Comparison of ENCODE assay signal across 26 mouse cellular contexts in the genomic region with DNA sequence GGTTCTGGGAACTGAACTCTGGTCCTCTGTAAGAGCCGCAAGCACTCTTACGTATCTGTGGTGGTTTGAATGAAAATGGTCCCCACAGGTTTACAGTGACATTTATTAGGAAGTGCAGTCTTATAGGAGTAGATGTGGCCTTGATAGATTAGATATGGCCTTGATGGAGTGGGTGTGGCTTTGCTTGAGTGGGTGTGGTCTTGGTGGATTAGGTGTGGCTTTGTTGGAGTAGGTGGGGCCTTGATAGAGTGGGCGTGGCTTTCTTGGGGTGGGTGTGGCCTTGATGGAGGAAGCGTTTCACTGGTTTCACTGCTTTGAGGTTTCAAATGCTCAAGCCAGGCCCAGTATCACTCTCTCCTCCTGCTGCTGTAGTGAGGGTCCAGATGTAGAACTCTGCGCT. TPM values are rescaled to one million over a fixed set of nuclear protein-coding genes. Genes with fewer than 3 reads are reported as not detected.
A peak's percentile ranks its signal among the peaks of the same experiment; 100 is the strongest.
DNase-seq lines count a peak whose midpoint lies in the region; ATAC-seq and TF ChIP-seq lines count a peak whose summit lies in the region.
"Had no signal": no experiment of that assay in that cellular context is flagged by ENCODE, and none has a peak within 500 bp of the region (broad histone marks: within the 10 kb centered on the region; RNA-seq: fewer than 3 reads in every experiment).

No protein-coding gene starts in this region.

- TF ChIP-seq EP300 in liver, postnatal 0 days (IDR thresholded peaks at IDR 0.05; ENCODE audit: low read depth) = no peak
- no peak for TF ChIP-seq EP300 in CH12.LX (IDR thresholded peaks at IDR 0.05; ENCODE audit: low read length)

- no peak for ATAC-seq in liver, embryonic 11.5 days (replicated peaks; ENCODE audit: low FRiP score)
- ATAC-seq in liver, postnatal 0 days = no peak
- ATAC-seq in cerebellum, adult (ENCODE audit: insufficient number of reproducible peaks, low FRiP score, low TSS enrichment) = no peak
- ATAC-seq: forebrain, postnatal 0 days; inflammation-experienced regulatory T-cells, adult 6 months; midbrain, embryonic 13.5 days had no signal

- H3K4me2 ChIP-seq in liver, embryonic 11.5 days = no peak overlapping the region
- no peak overlapping the region for H3K4me2 ChIP-seq in liver, postnatal 0 days (ENCODE audit: low read depth, low read length)
- no peak overlapping the region for H3K4me2 ChIP-seq in CH12.LX (ENCODE audit: insufficient read depth, low read depth, poor library complexity, severe bottlenecking)
- H3K4me2 ChIP-seq: heart, embryonic 15.5 days; hindbrain, embryonic 13.5 days; limb, embryonic 12.5 days; midbrain, embryonic 13.5 days had no signal

- H3K4me1 ChIP-seq in liver, embryonic 11.5 days (replicated peaks; ENCODE audit: control insufficient read depth, insufficient read depth, low read length) = no peaks in the 10 kb centered on the region
- peaks cover 3% of the 10 kb centered on the region; the same call in 1 of the 2 replicates for H3K4me1 ChIP-seq in liver, postnatal 0 days (ENCODE audit: insufficient read depth)
- 0 out of 4 replicates have a peak, but pooled peaks cover 0 to 2% of the 10 kb centered on the region in 2 experiments for H3K4me1 ChIP-seq in CH12.LX (ENCODE audit: control insufficient read depth in 1 of 2, insufficient read depth in 2 of 2)
- H3K4me1 ChIP-seq: midbrain, embryonic 13.5 days had no signal

- dilution Hi-C loops in CH12.LX (cut with MboI; ENCODE audit: extremely low pct_ligation_motif_present, extremely low pct_unique_long_range_greater_than_20kb, low sequenced_read_pairs) = no loop called here

- no peak overlapping the region for H3K4me3 ChIP-seq in liver, embryonic 11.5 days (ENCODE audit: low read depth, low read length)
- no peak overlapping the region for H3K4me3 ChIP-seq in liver, postnatal 0 days (ENCODE audit: low read depth, low read length)
- no peak overlapping the region for H3K4me3 ChIP-seq in CH12.LX (replicated peaks in 1 of 3; ENCODE audit: low read depth in 2 of 3, low read length in 2 of 3, poor library complexity in 1 of 3)
- H3K4me3 ChIP-seq: embryonic facial prominence, embryonic 10.5 days; forebrain, embryonic 10.5 days; heart, embryonic 15.5 days; hindbrain, embryonic 13.5 days; limb, embryonic 12.5 days; midbrain, embryonic 13.5 days had no signal

- TF ChIP-seq POLR2A in CH12.LX (IDR thresholded peaks at IDR 0.05; ENCODE audit: low read depth, low read length) = no peak

- DNase-seq in liver, embryonic 11.5 days (ENCODE audit: low spot score) = peak; percentile 28
- no peak for DNase-seq in liver, postnatal 0 days
- peak; percentile 10 for DNase-seq in CH12.LX (ENCODE audit: extremely low read depth)
- peak; percentile 21 for DNase-seq in c-Kit-positive CD71-positive TER-119-positive erythroid progenitor cells, embryonic 14.5 days (ENCODE audit: low spot score)
- DNase-seq in kidney, postnatal 10 days = no peak
- DNase-seq in heart, adult 11 months = no peak
- DNase-seq: adrenal gland, postnatal 10 days; cerebellum, adult 11 months; cerebellum, postnatal 10 days; forebrain, postnatal 0 days; gastrocnemius, postnatal 25 days; heart, postnatal 36 days; kidney, adult 18-20 months; right cerebral cortex, postnatal 14 days had no signal

- no peak for TF ChIP-seq RAD21 in CH12.LX (IDR thresholded peaks at IDR 0.05; ENCODE audit: low read depth, low read length)

- 83% methylated on average over 5 of the region's 5 CpGs for WGBS in liver, embryonic 11.5 days
- 88% methylated on average over 5 of the region's 5 CpGs for WGBS in liver, postnatal 0 days (ENCODE audit: insufficient replicate concordance)

- in situ Hi-C loops in CH12.LX (cut with MboI; ENCODE audit: low pct_ligation_motif_present, low pct_unique_long_range_greater_than_20kb, low sequenced_read_pairs) = no loop called here

- H3K36me3 ChIP-seq in liver, embryonic 11.5 days (ENCODE audit: control insufficient read depth, insufficient read depth, low read length) = no peaks in the 10 kb centered on the region
- H3K36me3 ChIP-seq in liver, postnatal 0 days (replicated peaks; ENCODE audit: insufficient read depth, low read length) = no peaks in the 10 kb centered on the region
- H3K36me3 ChIP-seq in CH12.LX (replicated peaks in 1 of 2; ENCODE audit: control insufficient read depth in 1 of 2, insufficient read depth in 1 of 2, low read length in 1 of 2) = no peaks in the 10 kb centered on the region
- H3K36me3 ChIP-seq: embryonic facial prominence, embryonic 10.5 days; forebrain, embryonic 10.5 days; G1E; heart, embryonic 15.5 days; hindbrain, embryonic 13.5 days; limb, embryonic 12.5 days; midbrain, embryonic 13.5 days had no signal

- no peak overlapping the region for H3K9ac ChIP-seq in liver, embryonic 11.5 days (ENCODE audit: low read depth, low read length)
- no peak overlapping the region for H3K9ac ChIP-seq in liver, postnatal 0 days (replicated peaks)
- H3K9ac ChIP-seq in CH12.LX (ENCODE audit: insufficient read depth, low read depth) = no peak overlapping the region
- H3K9ac ChIP-seq: forebrain, postnatal 0 days; heart, embryonic 15.5 days; hindbrain, embryonic 13.5 days; limb, embryonic 12.5 days; liver, embryonic 14.5 days; midbrain, embryonic 13.5 days had no signal

- H3K27me3 ChIP-seq in liver, embryonic 11.5 days (replicated peaks; ENCODE audit: control insufficient read depth, insufficient read depth, low read length) = no peaks in the 10 kb centered on the region
- H3K27me3 ChIP-seq in liver, postnatal 0 days (ENCODE audit: insufficient read depth, low read length) = no peaks in the 10 kb centered on the region
- H3K27me3 ChIP-seq in CH12.LX (replicated peaks) = no peaks in the 10 kb centered on the region
- H3K27me3 ChIP-seq: hindbrain, embryonic 13.5 days; limb, embryonic 12.5 days; midbrain, embryonic 13.5 days had no signal

- H3K79me2 ChIP-seq in CH12.LX (replicated peaks; ENCODE audit: control insufficient read depth, extremely low read depth, insufficient read depth, poor library complexity, severe bottlenecking) = no peaks in the 10 kb centered on the region

- H3K9me3 ChIP-seq in liver, embryonic 11.5 days (ENCODE audit: control insufficient read depth, low read length) = no peaks in the 10 kb centered on the region
- no peaks in the 10 kb centered on the region for H3K9me3 ChIP-seq in liver, postnatal 0 days (ENCODE audit: low read length)
- peaks cover 4% of the 10 kb centered on the region for H3K9me3 ChIP-seq in CH12.LX (replicated peaks; ENCODE audit: low read length)
- H3K9me3 ChIP-seq: embryonic facial prominence, embryonic 10.5 days; forebrain, embryonic 10.5 days; G1E; heart, embryonic 15.5 days; hindbrain, embryonic 13.5 days; limb, embryonic 12.5 days; midbrain, embryonic 13.5 days had no signal

- TF ChIP-seq CTCF in liver, postnatal 0 days (IDR thresholded peaks at IDR 0.05; ENCODE audit: low read depth) = no peak
- TF ChIP-seq CTCF in CH12.LX (conservative IDR thresholded peaks at IDR 0.05 in 1 of 2, IDR thresholded peaks at IDR 0.05 in 1 of 2; ENCODE audit: low read depth in 2 of 2, low read length in 2 of 2) = no peak

- H3K27ac ChIP-seq in liver, embryonic 11.5 days (ENCODE audit: low read depth, low read length) = no peak overlapping the region
- no peak overlapping the region for H3K27ac ChIP-seq in liver, postnatal 0 days (ENCODE audit: low read depth)
- no peak overlapping the region for H3K27ac ChIP-seq in CH12.LX (ENCODE audit: insufficient read depth, low read depth)
- H3K27ac ChIP-seq: embryonic facial prominence, embryonic 10.5 days; forebrain, embryonic 10.5 days; heart, embryonic 15.5 days; hindbrain, embryonic 13.5 days; kidney, postnatal 0 days; limb, embryonic 12.5 days; liver, embryonic 14.5 days; midbrain, embryonic 13.5 days; stomach, postnatal 0 days had no signal

TF ChIP-seq in CH12.LX, 34 proteins besides CTCF, POLR2A, EP300 and RAD21:
- TF ChIP-seq IRF4 (IDR thresholded peaks at IDR 0.05; ENCODE audit: low read depth, low read length) (no peak), BHLHE40 (IDR thresholded peaks at IDR 0.05; ENCODE audit: low read depth, low read length) (no peak), TCF12 (IDR thresholded peaks at IDR 0.05; ENCODE audit: low read depth, low read length) (no peak), ETS1 (conservative IDR thresholded peaks at IDR 0.05; ENCODE audit: low read depth, low read length) (no peak), ELF1 (IDR thresholded peaks at IDR 0.05; ENCODE audit: low read depth, low read length) (no peak), SIN3A (IDR thresholded peaks at IDR 0.05; ENCODE audit: low read length) (no peak), UBTF (IDR thresholded peaks at IDR 0.05; ENCODE audit: low read depth, low read length) (no peak), KAT2A (IDR thresholded peaks at IDR 0.05; ENCODE audit: insufficient replicate concordance, low read length) (no peak), CHD1 (IDR thresholded peaks at IDR 0.05; ENCODE audit: low read depth, low read length) (no peak)

RNA-seq across cellular contexts. Expression of gene Ube2d1, which starts 23.1 kb away (rescaled TPM):
- 34.7 and 41.6 TPM in 2 replicates for polyA plus RNA-seq in liver, embryonic 11.5 days (2014; fragmentation: Nextera tagmentation; extraction: Ambion mirVana)
- polyA plus RNA-seq in liver, postnatal 0 days (2015; fragmentation: Nextera tagmentation; extraction: Ambion mirVana) = 6.9 and 8.8 TPM in 2 replicates
- total RNA-seq in CH12.LX (2012; rRNA removed) (1.0 TPM in 2 replicates), CH12.LX (2014; rRNA removed) (2.6 and 3.8 TPM in 2 replicates)
- 5.3 and 7.7 TPM in 2 replicates for polyA plus RNA-seq in CH12.LX (2012; ENCODE audit: insufficient read length, low read depth)
- polyA plus RNA-seq: G1E had no signal

RNA-seq across cellular contexts. Expression of gene Cisd1, which starts 36.6 kb away (rescaled TPM):
- 129 TPM in 2 replicates for polyA plus RNA-seq in liver, embryonic 11.5 days (2014; fragmentation: Nextera tagmentation; extraction: Ambion mirVana)
- polyA plus RNA-seq in liver, postnatal 0 days (2015; fragmentation: Nextera tagmentation; extraction: Ambion mirVana) = 261 and 297 TPM in 2 replicates
- total RNA-seq in CH12.LX (2012; rRNA removed) (111 and 113 TPM in 2 replicates), CH12.LX (2014; rRNA removed) (100 and 115 TPM in 2 replicates)
- 78.9 and 81.8 TPM in 2 replicates for polyA plus RNA-seq in CH12.LX (2012; ENCODE audit: insufficient read length, low read depth)

RNA-seq across cellular contexts. Expression of gene Ipmk, which starts 39.4 kb away (rescaled TPM):
- polyA plus RNA-seq in liver, embryonic 11.5 days (2014; fragmentation: Nextera tagmentation; extraction: Ambion mirVana) = 18.2 and 21.0 TPM in 2 replicates
- 9.4 and 10.9 TPM in 2 replicates for polyA plus RNA-seq in liver, postnatal 0 days (2015; fragmentation: Nextera tagmentation; extraction: Ambion mirVana)
- total RNA-seq in CH12.LX (2012; rRNA removed) (14.7 and 15.2 TPM in 2 replicates), CH12.LX (2014; rRNA removed) (21.8 and 23.8 TPM in 2 replicates)
- 24.0 and 27.1 TPM in 2 replicates for polyA plus RNA-seq in CH12.LX (2012; ENCODE audit: insufficient read length, low read depth)

Comparison
In these comparisons a context has a peak if more than half of its experiments do, and no peak if none do; other contexts are left out.
1. DNase-seq: peak in liver, embryonic 11.5 days (single experiment), CH12.LX (single experiment) and c-Kit-positive CD71-positive TER-119-positive erythroid progenitor cells, embryonic 14.5 days (single experiment); none in liver, postnatal 0 days (single experiment), kidney, postnatal 10 days (single experiment) and heart, adult 11 months (single experiment).